Mouse (Mus musculus) lung, embryonic 16.5 days (tissue): ENCODE results near the gene Ubr2. TPM values are rescaled to one million over a fixed set of nuclear protein-coding genes. Genes with fewer than 3 reads are reported as not detected.
A peak's percentile ranks its signal among the peaks of the same experiment; 100 is the strongest.

ENCODE experiments used
- ATAC-seq: fragments of 200-750 bp; cut with Nextera tagmentation; 2 replicates; pipeline ENCODE4 v1.8.0; 2017; ENCODE audit warnings: low read depth, mild to moderate bottlenecking, moderate library complexity
- H3K27ac ChIP-seq: fragments of 300-500 bp; sonication (generic); 2 replicates; pipeline ENCODE4 v1.5.1; 2014; ENCODE audit warnings: mild to moderate bottlenecking, control low read depth, low read length
- H3K27me3 ChIP-seq: fragments of 300-500 bp; sonication (generic); 2 replicates; pipeline ENCODE4 v1.6.1; 2014; ENCODE audit warnings: low read depth, low read length, mixed read lengths; ENCODE audit not compliant: control insufficient read depth, insufficient read depth
- H3K36me3 ChIP-seq: fragments of 300-500 bp; sonication (generic); 2 replicates; pipeline ENCODE4 v1.6.1; 2014; ENCODE audit warnings: low read length; ENCODE audit not compliant: control insufficient read depth, insufficient read depth
- H3K4me1 ChIP-seq: fragments of 300-500 bp; sonication (generic); replicated peaks from 2 replicates; pipeline ENCODE4 v1.6.1; 2014; ENCODE audit warnings: low read length, mixed read lengths; ENCODE audit not compliant: control insufficient read depth, insufficient read depth
- H3K4me2 ChIP-seq: fragments of 300-500 bp; sonication (generic); 2 replicates; pipeline ENCODE4 v1.6.1; 2014; ENCODE audit warnings: low read depth, low read length, control low read depth
- H3K4me3 ChIP-seq: fragments of 300-500 bp; sonication (generic); 2 replicates; pipeline ENCODE4 v1.5.1; 2014; ENCODE audit warnings: mild to moderate bottlenecking, low read length, control low read depth
- H3K9ac ChIP-seq: fragments of 300-500 bp; sonication (generic); 2 replicates; pipeline ENCODE4 v1.6.1; 2014; ENCODE audit warnings: low read length, control low read depth
- H3K9me3 ChIP-seq: fragments of 300-500 bp; sonication (generic); 2 replicates; pipeline ENCODE4 v1.6.1; 2016; ENCODE audit warnings: low read length; ENCODE audit not compliant: control insufficient read depth
- WGBS: fragments of 180-500 bp; shearing (Covaris S2); extraction: QIAGEN DNeasy Blood & Tissue Kit; methylation state at CpG from one replicate; pipeline ENCODE4 v1.1.7; 2014; 5-methylcytosine and 5-hydroxymethylcytosine counted together
- polyA plus RNA-seq: library from polyadenylated mRNA; unstranded; fragments of >200 nt; fragmentation: Nextera tagmentation; extraction: Ambion mirVana; gene quantifications from 2 replicates; pipeline ENCODE4 v1.2.1, GENCODE M21; 2015

Gene Ubr2
- polyA plus RNA-seq, 1 experiment from 2014 or later = 15.2 TPM

GRCm38 (mm10) chr17:46897221-46897950 is 113.0 kb downstream of the Ubr2 start:
- H3K9me3 ChIP-seq = no peaks in the 10 kb centered on the region
- no peak overlapping the region for H3K9ac ChIP-seq
- peak; percentile 88 for ATAC-seq
- peaks cover 6% of the 10 kb centered on the region for H3K36me3 ChIP-seq
- peaks cover 13% of the 10 kb centered on the region for H3K4me1 ChIP-seq
- WGBS = 31% methylated on average over 13 of the region's 13 CpGs
- H3K4me3 ChIP-seq = no peak overlapping the region
- H3K4me2 ChIP-seq = no peak overlapping the region
- H3K27me3 ChIP-seq = no peaks in the 10 kb centered on the region
- 0 out of 2 replicates have a peak overlapping the region, but pooled peaks have one; percentile 23 for H3K27ac ChIP-seq

GRCm38 (mm10) chr17:46895426-46895825 is 114.9 kb downstream of the Ubr2 start:
- no peak overlapping the region for H3K9ac ChIP-seq
- H3K4me3 ChIP-seq = no peak overlapping the region
- H3K36me3 ChIP-seq = peaks cover 6% of the 10 kb centered on the region
- no peak overlapping the region for H3K4me2 ChIP-seq
- peaks cover 24% of the 10 kb centered on the region for H3K4me1 ChIP-seq
- no peaks in the 10 kb centered on the region for H3K9me3 ChIP-seq
- WGBS = 82% methylated on average over 9 of the region's 9 CpGs
- no peaks in the 10 kb centered on the region for H3K27me3 ChIP-seq
- H3K27ac ChIP-seq = no peak overlapping the region
- ATAC-seq = no peak

GRCm38 (mm10) chr17:46890843-46891594 is 119.3 kb downstream of the Ubr2 start:
- 1% methylated on average over 64 of the region's 64 CpGs for WGBS
- Histone ChIP-seq H3K9me3 (no peaks in the 10 kb centered on the region), H3K36me3 (peaks cover 6% of the 10 kb centered on the region), H3K27me3 (no peaks in the 10 kb centered on the region), H3K4me1 (peaks cover 23% of the 10 kb centered on the region), H3K27ac (peak overlapping the region; percentile 79), H3K9ac (peak overlapping the region; percentile 89), H3K4me3 (peak overlapping the region; percentile 86), H3K4me2 (peak overlapping the region; percentile 91)
- peak; percentile 20 for ATAC-seq

- Histone ChIP-seq H3K9ac (peak within 1 kb of the TSS; percentile 89), H3K4me3 (peak within 1 kb of the TSS; percentile 86), H3K27me3 (no peaks in the 10 kb centered on the region), H3K36me3 (peaks cover 6% of the 10 kb centered on the region), H3K27ac (peak within 1 kb of the TSS; percentile 96), H3K4me1 (peaks cover 28% of the 10 kb centered on the region), H3K9me3 (no peaks in the 10 kb centered on the region), H3K4me2 (peak within 1 kb of the TSS; percentile 91)
- ATAC-seq = peak; percentile 95
- under 1% methylated on average over 38 of the region's 40 CpGs for WGBS
These were observed 120.1 kb downstream of the Ubr2 start, which contains the start of gene Tbcc for GRCm38 (mm10) chr17:46890116-46890815. Gene Tbcc (plus strand): TSS chr17:46890684.

GRCm38 (mm10) chr17:46889450-46890084 is 120.8 kb downstream of the Ubr2 start:
- H3K36me3 ChIP-seq = peaks cover 6% of the 10 kb centered on the region
- H3K9me3 ChIP-seq = no peaks in the 10 kb centered on the region
- peak overlapping the region; percentile 96 for H3K27ac ChIP-seq
- H3K4me2 ChIP-seq = peak overlapping the region; percentile 81
- H3K27me3 ChIP-seq = no peaks in the 10 kb centered on the region
- WGBS = under 1% methylated on average over 44 of the region's 44 CpGs
- ATAC-seq = peak; percentile 49
- peak overlapping the region; percentile 77 for H3K4me3 ChIP-seq
- peaks cover 28% of the 10 kb centered on the region for H3K4me1 ChIP-seq
- H3K9ac ChIP-seq = peak overlapping the region; percentile 75

- 27% methylated on average over 16 of the region's 16 CpGs for WGBS
- H3K9ac ChIP-seq = peak overlapping the region; percentile 75
- H3K4me3 ChIP-seq = peak overlapping the region; percentile 77
- H3K27ac ChIP-seq = peak overlapping the region; percentile 96
- peaks cover 4% of the 10 kb centered on the region for H3K36me3 ChIP-seq
- H3K27me3 ChIP-seq = no peaks in the 10 kb centered on the region
- peaks cover 28% of the 10 kb centered on the region for H3K4me1 ChIP-seq
- no peaks in the 10 kb centered on the region for H3K9me3 ChIP-seq
- peak overlapping the region; percentile 81 for H3K4me2 ChIP-seq
- no peak for ATAC-seq
These were observed 121.7 kb downstream of the Ubr2 start for GRCm38 (mm10) chr17:46888511-46889212.

GRCm38 (mm10) chr17:46885910-46886643 is 124.3 kb downstream of the Ubr2 start:
- no peak overlapping the region for H3K27ac ChIP-seq
- H3K27me3 ChIP-seq = no peaks in the 10 kb centered on the region
- peak overlapping the region; percentile 31; the same call in 1 of the 2 replicates for H3K9ac ChIP-seq
- H3K4me2 ChIP-seq = no peak overlapping the region
- no peak overlapping the region for H3K4me3 ChIP-seq
- WGBS = 24% methylated on average over 17 of the region's 17 CpGs
- peaks cover 10% of the 10 kb centered on the region for H3K4me1 ChIP-seq
- no peaks in the 10 kb centered on the region for H3K36me3 ChIP-seq
- H3K9me3 ChIP-seq = no peaks in the 10 kb centered on the region
- no peak for ATAC-seq
